Mouse (Mus musculus) cerebellum, adult 2 months (tissue): Measurements from ENCODE around the gene Btbd18.

Experiments
- CTCF ChIP-seq: fragments of 200-500 bp; IDR thresholded peaks from 2 replicates; pipeline ENCODE4 v1.5.1; 2011; ENCODE audit warnings: low read depth, mild to moderate bottlenecking, control low read depth, low read length, moderate library complexity, borderline replicate concordance; ENCODE audit not compliant: insufficient read depth
- POLR2A ChIP-seq: fragments of 200-500 bp; IDR thresholded peaks from 2 replicates; pipeline ENCODE4 v1.6.1; 2011; ENCODE audit warnings: low read length, control low read depth, borderline replicate concordance; ENCODE audit not compliant: insufficient read depth

DNA sequence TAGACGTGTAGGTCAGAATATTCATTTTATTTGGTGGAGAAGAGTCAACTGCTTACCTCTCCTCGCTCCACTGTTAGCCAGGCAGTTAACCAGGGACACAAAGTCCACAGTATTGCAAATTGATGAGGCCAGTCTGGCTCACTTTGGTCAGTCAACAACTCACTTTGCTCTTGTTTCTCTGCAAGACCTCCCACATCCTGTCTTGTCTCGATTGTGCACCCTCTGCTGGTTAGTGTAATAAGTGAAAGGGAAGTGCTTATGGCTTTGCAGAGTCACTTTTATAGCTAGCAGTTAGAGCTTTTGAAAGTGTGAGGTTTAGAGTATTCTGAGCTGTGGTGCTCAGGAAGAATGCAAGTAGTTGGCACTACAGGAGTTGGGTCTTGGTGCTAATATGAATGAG, 1.4 kb downstream of the Btbd18 start:
- TF ChIP-seq CTCF: no peak
- TF ChIP-seq POLR2A: no peak
